Mouse (Mus musculus) retina, adult 2 months (tissue): Measurements from ENCODE around the gene Dync1i1.
"Not testable (repeated sequence)": the region's sequence is repeated elsewhere in the genome, so short reads cannot be mapped to it uniquely, and the experiment has no call there.

Experiments
- DNase-seq: peaks from one replicate; pipeline ENCODE4 v3.0.0-alpha.2; 2012; ENCODE audit warnings: low read depth, low spot score

Gene Dync1i1

GRCm38 (mm10) chr6:5725611-5726236 lies at the start of gene Dync1i1:
Gene Dync1i1 (plus strand): TSS chr6:5725639.
- no peak for DNase-seq

DNA sequence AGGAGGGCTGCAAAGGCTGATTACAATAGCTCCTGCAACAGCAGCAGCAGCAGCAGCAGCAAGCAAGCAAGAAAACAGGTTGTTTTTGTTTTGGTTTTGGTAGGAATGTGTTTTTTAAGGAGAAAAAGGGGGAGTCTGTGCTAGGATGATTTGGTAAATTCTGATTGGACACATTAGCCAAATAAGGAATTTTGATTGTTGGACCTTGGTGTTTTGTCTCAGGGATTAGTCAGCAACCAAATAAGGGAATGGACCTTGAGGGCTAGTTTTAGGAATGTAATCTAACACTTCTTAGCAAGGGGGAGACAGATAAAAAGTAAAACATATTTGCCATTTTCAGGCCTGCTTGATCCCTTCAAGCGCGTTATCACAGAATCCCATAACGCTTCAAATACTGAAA lies 45.7 kb upstream of the Dync1i1 start:
- DNase-seq: no peak

DNA sequence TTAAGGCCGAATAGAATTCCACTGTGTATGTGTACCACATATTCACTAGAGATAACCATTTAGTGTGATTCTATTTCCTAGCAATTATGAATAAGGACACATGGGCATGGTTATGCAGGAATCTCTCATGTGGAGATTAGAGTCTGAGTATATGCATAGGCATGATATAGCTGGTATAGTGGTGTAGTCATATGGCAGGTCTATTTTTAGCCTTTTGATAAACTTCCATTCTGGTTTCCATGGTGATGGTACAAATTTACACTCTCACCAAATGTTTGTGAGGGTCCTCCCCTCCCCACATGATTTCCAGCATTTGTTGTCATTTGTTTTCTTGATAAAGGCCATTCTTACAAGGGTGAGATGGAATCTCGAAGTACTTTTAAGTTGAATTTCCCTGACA lies 23.6 kb upstream of the Dync1i1 start:
- DNase-seq: no peak

- not testable (repeated sequence) for DNase-seq
Measured at GRCm38 (mm10) chr6:5707894-5708293, 17.5 kb upstream of the Dync1i1 start.

GRCm38 (mm10) chr6:5710063-5710605 lies 15.3 kb upstream of the Dync1i1 start:
- DNase-seq: no peak

DNA sequence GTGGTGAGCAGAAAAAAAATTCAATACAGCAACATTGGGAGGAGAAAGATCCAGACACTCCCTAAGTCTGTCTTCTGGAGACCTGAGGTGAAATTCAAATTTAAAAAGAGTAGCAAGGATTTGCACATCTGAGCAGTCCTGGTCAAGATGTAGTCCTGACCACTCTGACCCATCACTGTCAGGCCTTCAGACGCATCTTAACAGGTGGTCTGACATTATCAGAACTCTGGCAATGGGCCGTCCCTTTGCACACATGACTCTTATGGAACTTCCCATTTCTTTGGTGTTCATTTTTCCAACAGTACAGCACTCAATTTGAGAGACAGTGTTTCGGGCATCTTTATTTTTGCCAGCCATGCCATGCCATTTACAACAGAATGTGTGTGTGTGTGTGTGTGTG lies 12.8 kb upstream of the Dync1i1 start:
- no peak for DNase-seq

GRCm38 (mm10) chr6:5715101-5715618 lies 10.3 kb upstream of the Dync1i1 start:
- DNase-seq: no peak

DNA sequence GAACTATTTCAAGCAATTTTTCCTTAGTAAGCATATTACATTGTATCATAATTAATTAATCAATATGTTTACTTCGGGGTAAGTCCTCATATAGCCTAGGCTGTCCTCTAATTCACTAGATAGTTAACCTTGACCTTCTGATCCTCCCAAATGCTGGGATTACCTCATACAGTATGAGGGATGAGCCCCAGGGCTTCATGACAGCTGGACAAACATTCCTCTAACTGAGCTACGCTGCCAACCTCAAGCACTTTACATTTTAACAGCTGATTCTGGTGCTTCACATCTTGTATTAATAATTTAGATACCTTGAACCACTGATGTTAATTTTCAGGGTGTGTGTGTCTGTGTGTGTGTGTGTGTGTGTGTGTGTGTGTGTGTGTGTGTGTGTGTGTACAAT lies 6.5 kb upstream of the Dync1i1 start:
- DNase-seq: no peak

DNA sequence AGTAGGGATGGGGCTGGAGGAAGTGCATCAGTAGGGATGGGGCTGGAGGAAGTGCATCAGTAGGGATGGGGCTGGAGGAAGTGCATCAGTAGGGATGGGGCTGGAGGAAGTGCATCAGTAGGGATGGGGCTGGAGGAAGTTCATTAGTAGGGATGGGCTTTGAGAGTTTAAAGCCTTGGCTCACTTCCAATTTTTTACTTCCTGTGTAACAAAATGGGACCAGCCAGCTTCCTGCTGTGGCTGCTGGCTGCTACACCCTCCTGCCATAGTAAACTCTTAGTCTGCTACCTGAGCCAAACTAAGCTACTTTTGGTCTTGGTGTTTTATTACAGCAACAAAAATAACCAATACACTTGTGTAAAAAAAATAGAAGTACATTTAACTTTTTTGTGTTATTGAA lies 4.7 kb upstream of the Dync1i1 start:
- not testable (repeated sequence) for DNase-seq

GRCm38 (mm10) chr6:5723986-5724385 lies 1.5 kb upstream of the Dync1i1 start:
- DNase-seq: no peak

DNA sequence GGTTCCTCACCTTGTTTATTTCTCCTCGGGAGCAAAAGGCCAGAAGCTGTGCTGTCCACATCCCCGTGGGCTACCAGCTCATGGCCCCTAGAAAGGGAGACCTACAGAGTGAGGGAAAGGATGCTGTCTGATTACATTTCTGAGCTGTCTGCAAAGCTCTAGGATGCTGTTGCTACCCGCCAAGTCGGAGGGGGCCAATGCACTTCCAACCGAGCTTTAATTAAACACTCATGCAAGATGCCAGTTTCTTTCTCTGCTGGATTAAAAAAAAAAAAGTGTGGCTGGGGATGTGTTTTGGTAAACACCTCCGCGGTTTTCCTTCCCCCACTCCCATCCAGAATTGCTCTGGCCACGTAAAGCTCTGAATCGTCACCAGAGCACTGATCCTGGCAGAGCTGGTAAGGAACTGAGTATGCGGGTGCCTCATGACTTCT lies 815 bp downstream of the Dync1i1 start:
- DNase-seq: no peak

GRCm38 (mm10) chr6:5733217-5733616 lies 7.8 kb downstream of the Dync1i1 start:
- no peak for DNase-seq

GRCm38 (mm10) chr6:5734398-5734797 lies 9.0 kb downstream of the Dync1i1 start:
- DNase-seq: no peak

DNA sequence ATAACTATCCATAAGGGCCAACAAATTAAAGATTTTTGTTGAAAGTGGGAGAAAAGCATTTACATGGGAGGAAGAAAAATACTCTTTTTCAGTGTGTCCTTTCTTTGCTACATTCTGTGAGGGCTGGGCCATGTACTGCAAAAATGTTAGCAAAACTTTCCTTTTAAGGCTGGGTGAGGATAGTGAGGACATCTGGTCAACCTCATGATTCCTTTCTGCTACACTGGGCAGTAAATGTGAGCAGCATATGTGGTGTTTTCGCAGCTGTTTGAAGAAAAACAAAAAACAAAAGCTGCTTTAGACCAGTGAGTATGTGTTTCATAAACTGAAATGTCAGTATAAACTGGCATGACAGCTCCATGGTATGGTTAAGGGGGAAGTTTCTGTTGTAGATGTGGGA lies 9.4 kb downstream of the Dync1i1 start:
- DNase-seq: no peak

DNA sequence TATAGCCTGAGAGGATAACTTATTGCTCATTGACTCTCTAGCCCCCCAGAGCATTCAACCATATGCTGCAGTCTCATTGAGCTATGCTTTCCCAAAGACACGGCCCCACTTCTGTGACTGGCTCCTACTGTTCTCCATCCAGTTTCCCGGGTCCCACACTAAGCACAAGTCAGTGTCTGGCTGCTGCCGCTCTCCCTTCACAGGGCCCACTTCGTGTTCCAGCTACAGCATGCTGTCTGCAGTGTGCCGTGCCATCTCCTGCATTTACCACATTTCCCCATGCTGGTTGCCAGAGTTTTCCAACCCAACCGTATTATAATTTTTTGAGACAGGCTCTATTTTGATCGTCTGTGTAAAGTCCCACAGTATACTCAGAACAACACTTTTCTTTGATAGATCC lies 14.3 kb downstream of the Dync1i1 start:
- DNase-seq: no peak

GRCm38 (mm10) chr6:5741395-5742032 lies 16.1 kb downstream of the Dync1i1 start:
- DNase-seq: no peak

- no peak for DNase-seq
Measured at GRCm38 (mm10) chr6:5750079-5750711, 24.8 kb downstream of the Dync1i1 start.

DNA sequence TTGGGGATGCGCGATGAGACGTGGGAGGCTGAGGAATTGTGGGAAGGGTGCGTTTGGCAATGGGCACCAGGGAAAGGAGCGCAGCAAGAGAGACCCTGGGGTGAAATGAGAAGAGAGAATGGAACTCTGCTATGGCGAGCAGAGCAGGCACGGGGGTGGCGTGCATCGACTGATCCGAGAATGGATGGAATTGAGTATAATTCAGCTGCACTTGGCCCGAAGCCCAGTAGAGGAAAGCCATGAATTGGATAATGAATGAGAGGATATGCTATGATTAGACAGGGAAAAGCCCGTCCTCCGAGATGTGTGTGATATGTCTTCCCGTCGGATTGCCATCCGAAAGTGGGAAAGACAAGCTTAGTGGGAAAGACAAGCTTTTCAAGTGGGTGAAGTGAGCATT lies 26.7 kb downstream of the Dync1i1 start:
- no peak for DNase-seq

GRCm38 (mm10) chr6:5752617-5753016 lies 27.2 kb downstream of the Dync1i1 start:
- DNase-seq: no peak

DNA sequence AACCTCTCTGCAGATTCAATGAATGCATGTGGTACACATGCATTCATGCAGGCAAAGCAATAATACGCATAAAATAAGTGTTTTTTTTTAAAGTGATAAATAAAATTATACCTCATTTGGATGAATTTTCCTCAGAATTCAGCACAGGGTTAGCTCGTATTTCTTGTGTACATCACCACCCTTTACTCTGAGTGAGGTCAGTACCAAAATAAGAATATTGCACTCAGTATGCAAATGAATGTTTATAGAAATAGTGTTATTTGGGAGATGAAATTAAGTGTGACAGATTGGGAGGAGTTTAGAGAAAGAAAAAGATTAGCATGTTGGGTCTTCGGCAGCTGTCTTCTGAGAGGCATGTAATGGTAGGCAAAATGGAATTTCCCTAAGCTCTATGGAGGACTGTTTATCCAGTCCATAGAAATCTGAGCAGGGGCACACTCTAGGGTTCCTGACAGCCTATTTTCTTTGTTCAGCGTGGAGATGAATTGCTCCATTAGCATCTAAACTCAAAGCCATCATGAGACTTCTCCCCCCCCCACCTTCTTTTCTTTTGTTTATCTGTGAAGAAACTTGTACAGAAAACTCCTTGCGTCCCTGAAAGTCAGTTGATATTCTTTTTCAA lies 31.2 kb downstream of the Dync1i1 start:
- no peak for DNase-seq

- no peak for DNase-seq
Measured at GRCm38 (mm10) chr6:5762943-5763342, 37.5 kb downstream of the Dync1i1 start.

- DNase-seq: no peak
Measured at GRCm38 (mm10) chr6:5768576-5768975, 43.1 kb downstream of the Dync1i1 start.
